Mouse (Mus musculus): ENCODE data around the gene Tmem218. TPM values are rescaled to one million over a fixed set of nuclear protein-coding genes. Genes with fewer than 3 reads are reported as not detected.

Tmem218 gene
- polyA plus RNA-seq, 1 experiment from 2014 or later: 16.1 TPM

DNA sequence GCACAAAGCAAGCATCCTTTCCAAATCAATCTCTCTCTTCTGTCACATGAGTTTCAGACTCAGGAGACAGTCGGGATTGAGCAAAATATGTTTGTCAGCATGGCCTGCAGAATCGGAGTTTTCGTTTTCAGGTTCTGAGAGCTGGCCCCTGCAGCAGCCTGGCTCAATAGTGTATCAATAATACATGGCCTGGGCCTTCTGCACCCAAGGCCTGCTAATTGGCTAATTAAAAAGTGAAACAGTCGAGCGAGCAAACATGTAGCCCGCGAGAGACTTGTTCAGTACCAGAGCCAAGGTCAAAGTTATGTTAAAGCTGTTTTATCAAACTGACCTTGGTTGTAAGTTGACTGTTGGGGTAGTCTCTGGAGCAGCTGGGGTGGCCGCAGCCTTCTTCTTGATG is 12.7 kb downstream of the Tmem218 start:
- 91% methylated on average over 8 of the region's 8 CpGs for WGBS
- ATAC-seq (ENCODE audit: low FRiP score) (no peak), DNase-seq (ENCODE audit: low spot score) (no peak)

DNA sequence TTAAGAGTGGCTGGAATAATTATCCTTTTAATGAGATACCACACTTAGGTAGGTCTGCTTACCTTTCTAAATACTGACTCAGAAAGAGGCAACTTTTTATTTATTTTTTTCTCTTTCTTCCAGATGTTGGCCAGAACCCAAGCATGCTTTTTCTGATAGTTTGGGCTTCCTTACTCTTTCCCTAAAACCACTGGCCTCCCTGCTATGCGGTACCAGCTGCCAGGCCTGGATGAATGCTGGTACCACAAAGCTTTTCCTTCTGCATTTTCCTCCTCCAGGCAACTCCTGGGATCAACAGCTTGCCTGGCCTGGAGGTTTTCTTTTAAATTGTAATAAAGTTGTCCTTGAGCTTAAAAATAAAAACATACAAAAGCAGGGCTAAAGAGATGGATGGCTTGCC is 17.6 kb downstream of the Tmem218 start:
- WGBS: 97% methylated on average over 1 of the region's 1 CpGs
- no peak for ATAC-seq (ENCODE audit: low FRiP score)
- no peak overlapping the region for H3K4me2 ChIP-seq (replicated peaks; ENCODE audit: low read depth, low read length)
- H3K4me3 ChIP-seq (ENCODE audit: low read depth, low read length): no peak overlapping the region
- no peaks in the 10 kb centered on the region for H3K4me1 ChIP-seq (replicated peaks; ENCODE audit: control insufficient read depth, insufficient read depth, low read length)
- no peaks in the 10 kb centered on the region for H3K27me3 ChIP-seq (ENCODE audit: control insufficient read depth, insufficient read depth, low read length)
- no peaks in the 10 kb centered on the region for H3K9me3 ChIP-seq (ENCODE audit: control insufficient read depth, low read length)
- H3K27ac ChIP-seq (ENCODE audit: low read depth, low read length): no peak overlapping the region
- no peak overlapping the region for H3K9ac ChIP-seq (ENCODE audit: low read depth, low read length)
- DNase-seq (ENCODE audit: low spot score): no peak
- H3K36me3 ChIP-seq (ENCODE audit: control insufficient read depth, insufficient read depth, low read length): 0 out of 2 replicates have a peak, but pooled peaks cover 2% of the 10 kb centered on the region

More for the DNA sequence above, 12.7 kb downstream of the Tmem218 start:
- H3K9me3 ChIP-seq (ENCODE audit: control insufficient read depth, low read length): no peaks in the 10 kb centered on the region
- H3K4me1 ChIP-seq (replicated peaks; ENCODE audit: control insufficient read depth, insufficient read depth, low read length): no peaks in the 10 kb centered on the region
- H3K9ac ChIP-seq (ENCODE audit: low read depth, low read length): no peak overlapping the region
- H3K27ac ChIP-seq (ENCODE audit: low read depth, low read length): no peak overlapping the region
- H3K27me3 ChIP-seq (ENCODE audit: control insufficient read depth, insufficient read depth, low read length): no peaks in the 10 kb centered on the region
- no peaks in the 10 kb centered on the region for H3K36me3 ChIP-seq (ENCODE audit: control insufficient read depth, insufficient read depth, low read length)
- no peak overlapping the region for H3K4me3 ChIP-seq (ENCODE audit: low read depth, low read length)
- H3K4me2 ChIP-seq (replicated peaks; ENCODE audit: low read depth, low read length): no peak overlapping the region

DNA sequence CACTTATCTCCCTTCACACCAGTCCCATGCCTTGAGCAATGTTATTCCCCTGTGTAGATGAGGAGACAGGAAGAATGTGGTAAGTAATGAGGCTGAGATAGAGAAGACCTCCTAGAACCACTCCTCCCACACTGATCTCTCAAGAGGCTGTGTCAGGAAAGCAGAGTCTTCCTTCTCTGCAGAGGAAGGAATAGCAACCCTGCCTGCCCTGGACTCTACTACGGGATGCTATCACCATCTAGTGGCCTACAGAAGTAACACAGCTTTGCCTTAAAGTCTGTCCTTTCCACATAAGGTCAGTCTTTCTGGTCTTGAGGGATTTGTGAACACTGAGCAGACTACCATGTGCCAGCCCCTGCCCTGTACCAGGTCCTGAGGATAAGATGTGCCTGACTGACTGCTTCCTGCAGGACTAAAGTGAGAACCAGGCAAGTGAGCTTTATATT is 21.9 kb downstream of the Tmem218 start:
- Histone ChIP-seq H3K4me2 (replicated peaks; ENCODE audit: low read depth, low read length) (no peak overlapping the region), H3K9ac (ENCODE audit: low read depth, low read length) (no peak overlapping the region), H3K36me3 (ENCODE audit: control insufficient read depth, insufficient read depth, low read length) (0 out of 2 replicates have a peak, but pooled peaks cover 2% of the 10 kb centered on the region), H3K27me3 (ENCODE audit: control insufficient read depth, insufficient read depth, low read length) (no peaks in the 10 kb centered on the region), H3K9me3 (ENCODE audit: control insufficient read depth, low read length) (no peaks in the 10 kb centered on the region), H3K4me1 (replicated peaks; ENCODE audit: control insufficient read depth, insufficient read depth, low read length) (no peaks in the 10 kb centered on the region), H3K27ac (ENCODE audit: low read depth, low read length) (no peak overlapping the region), H3K4me3 (ENCODE audit: low read depth, low read length) (no peak overlapping the region)
- peak; percentile 85 for ATAC-seq (ENCODE audit: low FRiP score)
- WGBS: 5% methylated on average over 1 of the region's 1 CpGs
- DNase-seq (ENCODE audit: low spot score): peak; percentile 72

DNA sequence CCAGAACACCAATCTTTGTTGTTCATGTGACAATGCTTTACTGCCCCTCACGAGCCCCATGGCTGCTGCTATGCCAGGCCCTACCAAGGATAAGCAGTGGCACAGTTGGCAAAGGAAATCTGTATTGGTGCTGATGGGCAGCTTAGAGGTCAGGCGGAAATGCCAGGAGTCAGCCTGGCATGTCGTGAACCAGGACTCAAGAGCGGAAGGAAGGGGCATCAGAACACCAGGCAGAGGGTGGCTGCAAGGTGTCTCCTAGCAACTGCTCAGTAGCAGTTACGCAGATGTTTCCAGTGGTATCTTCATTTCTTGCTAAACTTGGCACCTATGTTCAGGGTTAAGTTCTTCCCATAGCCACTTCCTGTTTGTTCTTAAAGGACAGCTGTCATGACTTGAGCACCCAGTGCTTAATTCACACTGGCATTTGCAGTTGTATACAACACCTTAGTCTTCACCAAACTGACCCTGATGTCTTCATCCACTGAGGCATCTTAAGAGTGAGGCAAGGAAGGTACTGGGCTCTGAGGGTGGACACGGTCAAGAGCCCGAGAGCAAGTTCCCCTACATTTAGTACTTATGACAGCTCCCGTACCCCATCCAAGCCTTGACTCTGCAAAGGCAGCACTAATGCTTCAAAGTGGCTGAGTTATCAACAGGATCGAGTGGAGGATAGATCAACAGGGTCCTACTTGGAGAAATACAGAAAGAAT is 22.6 kb downstream of the Tmem218 start:
- Histone ChIP-seq H3K27ac (ENCODE audit: low read depth, low read length) (no peak overlapping the region), H3K9me3 (ENCODE audit: control insufficient read depth, low read length) (no peaks in the 10 kb centered on the region), H3K4me1 (replicated peaks; ENCODE audit: control insufficient read depth, insufficient read depth, low read length) (no peaks in the 10 kb centered on the region), H3K27me3 (ENCODE audit: control insufficient read depth, insufficient read depth, low read length) (no peaks in the 10 kb centered on the region), H3K4me3 (ENCODE audit: low read depth, low read length) (no peak overlapping the region), H3K9ac (ENCODE audit: low read depth, low read length) (no peak overlapping the region), H3K36me3 (ENCODE audit: control insufficient read depth, insufficient read depth, low read length) (0 out of 2 replicates have a peak, but pooled peaks cover 2% of the 10 kb centered on the region), H3K4me2 (replicated peaks; ENCODE audit: low read depth, low read length) (no peak overlapping the region)
- DNase-seq (ENCODE audit: low spot score) (no peak), ATAC-seq (ENCODE audit: low FRiP score) (no peak)
- WGBS: 93% methylated on average over 9 of the region's 9 CpGs

DNA sequence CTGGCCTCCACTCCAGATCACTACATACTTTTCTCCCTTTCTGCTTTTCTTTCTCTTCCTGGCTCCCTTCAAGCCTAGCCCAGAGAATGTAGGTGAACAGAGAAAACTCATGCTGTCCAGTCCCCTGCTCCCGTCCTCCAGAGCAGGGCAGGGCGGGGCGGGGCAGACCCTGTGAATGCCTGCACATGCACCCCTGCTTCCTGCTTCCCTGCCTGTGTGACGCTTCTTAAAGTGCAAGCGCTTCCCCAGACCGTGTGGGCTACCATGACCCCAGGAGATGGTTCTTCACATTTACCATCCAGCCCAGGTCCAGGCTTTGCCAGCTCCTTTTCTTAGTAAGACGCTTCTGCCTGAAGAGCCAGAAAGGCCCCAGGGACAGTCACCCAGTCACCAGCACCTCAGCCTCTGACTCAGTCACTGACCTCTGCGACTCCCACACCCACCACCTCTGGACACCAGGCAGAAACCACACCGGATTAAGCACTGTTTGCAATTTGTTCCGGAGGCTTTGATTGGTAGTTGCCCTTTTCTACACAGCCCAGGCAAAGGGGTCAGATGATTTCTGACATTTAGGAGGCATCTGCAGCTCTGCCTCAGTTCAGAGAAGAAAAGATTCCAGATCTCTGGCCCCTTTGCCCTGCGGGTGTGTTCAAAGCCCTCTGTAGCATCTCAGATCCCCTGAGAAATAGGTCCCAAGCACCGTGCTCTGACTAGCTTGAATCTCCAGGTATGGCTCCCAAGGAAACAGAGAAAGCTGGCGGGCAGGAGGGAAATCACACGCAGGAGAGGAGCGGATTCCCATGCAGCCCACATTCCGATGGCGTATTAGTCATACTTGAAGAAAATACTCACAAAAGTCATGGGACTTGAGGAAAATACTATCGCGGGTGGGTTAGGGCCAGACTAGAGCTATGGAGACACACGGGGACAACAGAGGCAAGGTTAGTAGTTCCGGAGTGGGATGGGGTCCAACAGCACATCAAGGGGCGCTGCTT is 24.5 kb downstream of the Tmem218 start:
- no peaks in the 10 kb centered on the region for H3K9me3 ChIP-seq (ENCODE audit: control insufficient read depth, low read length)
- no peaks in the 10 kb centered on the region for H3K27me3 ChIP-seq (ENCODE audit: control insufficient read depth, insufficient read depth, low read length)
- H3K36me3 ChIP-seq (ENCODE audit: control insufficient read depth, insufficient read depth, low read length): 0 out of 2 replicates have a peak, but pooled peaks cover 2% of the 10 kb centered on the region
- no peak overlapping the region for H3K9ac ChIP-seq (ENCODE audit: low read depth, low read length)
- H3K4me2 ChIP-seq (replicated peaks; ENCODE audit: low read depth, low read length): no peak overlapping the region
- H3K4me3 ChIP-seq (ENCODE audit: low read depth, low read length): no peak overlapping the region
- H3K27ac ChIP-seq (ENCODE audit: low read depth, low read length): no peak overlapping the region
- 66% methylated on average over 22 of the region's 22 CpGs for WGBS
- DNase-seq (ENCODE audit: low spot score) (no peak), ATAC-seq (ENCODE audit: low FRiP score) (no peak)
- H3K4me1 ChIP-seq (replicated peaks; ENCODE audit: control insufficient read depth, insufficient read depth, low read length): no peaks in the 10 kb centered on the region

DNA sequence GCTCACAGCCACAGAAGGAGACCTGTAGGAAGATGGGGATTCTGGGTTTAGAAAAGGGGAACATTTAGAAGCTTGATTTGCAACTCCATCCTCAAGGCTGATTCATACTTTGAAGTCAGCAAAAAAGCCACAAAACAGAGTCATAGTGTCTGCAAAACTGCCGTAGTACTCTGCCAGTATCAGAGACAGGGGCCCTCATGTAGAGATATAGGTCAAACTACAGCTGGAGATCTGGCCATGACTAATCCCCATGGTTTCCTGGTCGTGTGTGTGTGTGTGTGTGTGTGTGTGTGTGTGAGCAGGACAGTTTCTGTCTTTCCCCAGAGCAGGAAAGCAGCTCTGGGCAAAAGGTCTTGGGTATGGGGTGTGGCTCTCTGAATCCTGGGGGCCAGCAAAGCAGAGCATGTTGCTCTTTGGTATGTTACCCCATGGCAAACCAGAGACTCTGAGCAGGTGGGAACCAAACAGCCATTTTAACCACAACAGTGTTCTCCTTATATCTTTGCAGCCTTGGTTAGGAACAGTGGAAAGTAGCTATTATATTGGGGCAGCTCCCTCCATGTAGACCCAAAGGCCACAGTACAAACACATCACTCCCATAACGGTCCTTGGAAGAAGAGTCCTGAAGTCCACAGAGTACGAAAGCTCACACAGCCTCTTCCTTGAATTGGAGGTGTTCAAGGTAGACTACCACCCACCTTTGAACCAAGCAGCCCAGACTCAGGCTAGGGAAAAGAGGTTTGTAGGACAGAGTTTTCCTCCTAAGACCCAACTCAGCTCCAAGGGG is 28.1 kb downstream of the Tmem218 start:
- no peak for DNase-seq (ENCODE audit: low spot score)
- Histone ChIP-seq H3K4me3 (ENCODE audit: low read depth, low read length) (no peak overlapping the region), H3K9me3 (ENCODE audit: control insufficient read depth, low read length) (no peaks in the 10 kb centered on the region), H3K27me3 (ENCODE audit: control insufficient read depth, insufficient read depth, low read length) (no peaks in the 10 kb centered on the region), H3K4me2 (replicated peaks; ENCODE audit: low read depth, low read length) (no peak overlapping the region), H3K27ac (ENCODE audit: low read depth, low read length) (no peak overlapping the region), H3K4me1 (replicated peaks; ENCODE audit: control insufficient read depth, insufficient read depth, low read length) (no peaks in the 10 kb centered on the region), H3K9ac (ENCODE audit: low read depth, low read length) (no peak overlapping the region), H3K36me3 (ENCODE audit: control insufficient read depth, insufficient read depth, low read length) (no peaks in the 10 kb centered on the region)
- WGBS: 74% methylated on average over 4 of the region's 4 CpGs
- no peak for ATAC-seq (ENCODE audit: low FRiP score)

DNA sequence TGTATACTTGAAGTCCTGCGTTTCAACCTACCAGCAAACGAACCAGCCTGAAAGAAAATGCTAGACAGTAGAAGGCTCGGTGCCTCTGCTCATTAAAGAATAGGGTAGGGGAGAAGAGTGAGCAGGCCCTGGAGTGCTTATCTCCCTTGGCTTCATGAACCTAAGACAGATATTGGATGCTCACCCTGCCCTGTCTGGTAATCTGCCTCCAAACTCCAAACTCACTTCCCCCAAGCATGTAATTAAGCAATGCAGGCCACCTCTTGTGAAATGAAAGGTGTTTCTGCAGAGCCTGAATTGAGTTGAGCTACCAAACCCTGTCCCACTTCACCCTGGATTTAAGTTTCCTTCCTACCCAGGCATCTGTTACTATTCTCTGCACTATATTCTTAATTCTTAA is 34.7 kb downstream of the Tmem218 start:
- H3K36me3 ChIP-seq (ENCODE audit: control insufficient read depth, insufficient read depth, low read length): no peaks in the 10 kb centered on the region
- ATAC-seq (ENCODE audit: low FRiP score) (no peak), DNase-seq (ENCODE audit: low spot score) (no peak)
- no peaks in the 10 kb centered on the region for H3K4me1 ChIP-seq (replicated peaks; ENCODE audit: control insufficient read depth, insufficient read depth, low read length)
- H3K4me3 ChIP-seq (ENCODE audit: low read depth, low read length): no peak overlapping the region
- H3K27me3 ChIP-seq (ENCODE audit: control insufficient read depth, insufficient read depth, low read length): no peaks in the 10 kb centered on the region
- H3K9ac ChIP-seq (ENCODE audit: low read depth, low read length): no peak overlapping the region
- no peak overlapping the region for H3K4me2 ChIP-seq (replicated peaks; ENCODE audit: low read depth, low read length)
- 90% methylated on average over 3 of the region's 3 CpGs for WGBS
- H3K9me3 ChIP-seq (ENCODE audit: control insufficient read depth, low read length): no peaks in the 10 kb centered on the region
- H3K27ac ChIP-seq (ENCODE audit: low read depth, low read length): no peak overlapping the region

DNA sequence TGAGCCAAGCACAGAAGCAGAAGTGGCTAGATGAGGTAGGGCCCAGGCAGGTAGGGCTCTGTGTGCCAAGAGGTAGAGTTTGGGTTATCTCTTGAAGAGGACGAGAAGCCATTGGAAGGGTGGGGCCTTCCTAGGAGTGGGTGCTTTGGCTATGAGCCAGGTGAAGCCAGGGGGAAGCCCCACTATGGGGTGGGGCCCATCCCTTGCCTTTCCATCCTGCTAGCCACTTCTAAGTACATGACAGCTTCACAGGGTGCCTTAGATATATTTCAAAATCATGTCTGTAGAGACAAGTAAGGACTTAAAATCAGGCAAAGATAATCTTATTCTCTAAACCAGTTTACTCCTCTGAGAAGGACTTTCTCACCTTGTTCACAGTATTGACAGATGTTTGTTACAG is 36.6 kb downstream of the Tmem218 start:
- DNase-seq (ENCODE audit: low spot score) (no peak), ATAC-seq (ENCODE audit: low FRiP score) (no peak)
- no peak overlapping the region for H3K4me2 ChIP-seq (replicated peaks; ENCODE audit: low read depth, low read length)
- no peaks in the 10 kb centered on the region for H3K9me3 ChIP-seq (ENCODE audit: control insufficient read depth, low read length)
- H3K27me3 ChIP-seq (ENCODE audit: control insufficient read depth, insufficient read depth, low read length): no peaks in the 10 kb centered on the region
- H3K27ac ChIP-seq (ENCODE audit: low read depth, low read length): no peak overlapping the region
- WGBS: 86% methylated on average over 1 of the region's 1 CpGs
- H3K4me3 ChIP-seq (ENCODE audit: low read depth, low read length): no peak overlapping the region
- H3K9ac ChIP-seq (ENCODE audit: low read depth, low read length): no peak overlapping the region
- H3K36me3 ChIP-seq (ENCODE audit: control insufficient read depth, insufficient read depth, low read length): no peaks in the 10 kb centered on the region
- H3K4me1 ChIP-seq (replicated peaks; ENCODE audit: control insufficient read depth, insufficient read depth, low read length): no peaks in the 10 kb centered on the region

Measured in hindbrain, embryonic 11.5 days (tissue).